Mouse (Mus musculus) retina, postnatal 1 day (tissue): ENCODE measurements around the gene Wipi2.

Source experiments
- DNase-seq: peaks from one replicate; pipeline ENCODE4 v3.0.0-alpha.2; 2012

Wipi2 gene

GRCm38 (mm10) chr5:142637823-142638222 is 10.3 kb downstream of the Wipi2 start:
- no peak for DNase-seq

- DNase-seq: no peak
Observed at GRCm38 (mm10) chr5:142640088-142640487, 12.6 kb downstream of the Wipi2 start.

DNA sequence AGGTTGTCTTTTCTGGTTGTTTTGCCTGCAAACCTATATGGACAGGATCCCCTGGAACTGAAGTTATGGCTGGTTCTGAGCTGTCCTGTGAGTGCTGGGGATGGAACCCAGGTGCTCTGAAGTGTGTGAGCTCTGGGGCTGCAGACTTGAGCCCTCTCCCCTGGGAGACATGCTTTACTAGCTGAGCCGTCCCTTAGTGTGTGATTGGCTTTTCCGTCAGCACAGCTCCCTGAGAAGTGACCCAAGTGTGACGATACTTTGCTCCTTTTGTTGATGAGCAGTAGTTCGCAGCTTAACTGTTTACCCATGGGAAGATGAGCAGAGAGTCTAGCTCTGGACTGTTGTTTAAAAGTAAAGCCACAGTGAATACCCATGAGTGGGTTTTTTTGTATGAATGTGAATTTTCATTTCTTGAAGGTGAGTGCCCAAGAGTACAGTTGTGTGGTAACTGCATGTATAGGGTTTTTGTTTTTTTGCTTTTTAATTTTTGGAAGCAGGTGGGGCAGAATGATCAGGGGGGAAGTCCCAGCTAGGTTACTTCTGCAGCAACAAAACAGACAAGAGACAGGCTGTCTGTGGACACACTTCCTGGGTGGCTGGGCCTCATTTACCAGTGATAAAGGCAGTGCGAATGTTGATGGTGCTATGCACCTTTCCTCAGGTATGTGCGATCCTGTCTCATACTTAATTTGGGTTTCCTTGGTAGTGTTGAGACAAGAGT is 14.0 kb downstream of the Wipi2 start:
- DNase-seq: no peak

DNA sequence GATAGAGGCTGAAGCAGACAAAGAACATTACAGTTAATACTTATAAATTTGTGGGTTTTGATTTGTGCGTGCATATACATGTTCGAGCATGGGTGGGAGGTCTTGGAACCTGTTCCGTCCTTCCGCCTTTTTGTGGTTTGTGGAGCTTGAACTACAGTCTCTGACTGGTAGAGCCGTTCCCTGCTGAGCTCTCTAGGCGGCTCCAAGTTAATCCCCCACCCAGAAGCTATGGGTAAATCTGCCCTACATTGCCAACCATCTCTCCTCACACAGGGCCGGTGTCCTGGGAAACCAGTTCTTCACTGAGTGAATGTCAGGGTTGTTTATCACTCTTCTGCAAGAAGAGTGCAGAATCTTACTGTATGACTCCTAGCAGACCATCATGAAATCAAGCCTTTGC is 20.7 kb downstream of the Wipi2 start:
- no peak for DNase-seq

- no peak for DNase-seq
Observed at GRCm38 (mm10) chr5:142649460-142650050, 22.1 kb downstream of the Wipi2 start.

DNA sequence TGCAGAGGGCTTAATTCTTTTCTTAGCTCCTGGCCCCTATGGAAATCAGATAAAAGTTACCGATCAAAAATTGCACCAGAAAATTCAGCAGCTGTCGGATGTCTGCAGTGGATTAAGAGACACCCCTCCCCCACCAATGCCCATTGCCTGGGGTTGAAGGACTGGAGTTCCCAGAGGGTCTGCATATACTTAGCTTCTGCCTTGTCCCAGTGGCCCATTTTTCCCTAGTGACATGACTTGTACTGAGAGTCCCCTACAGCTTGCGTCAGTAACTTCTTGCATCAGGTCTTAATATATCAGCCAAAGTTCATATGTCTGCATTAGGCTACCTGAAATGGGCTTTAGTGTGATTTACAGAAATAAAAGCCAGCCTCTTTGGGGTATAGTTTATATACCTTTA is 22.9 kb downstream of the Wipi2 start:
- peak; percentile 55 for DNase-seq

DNA sequence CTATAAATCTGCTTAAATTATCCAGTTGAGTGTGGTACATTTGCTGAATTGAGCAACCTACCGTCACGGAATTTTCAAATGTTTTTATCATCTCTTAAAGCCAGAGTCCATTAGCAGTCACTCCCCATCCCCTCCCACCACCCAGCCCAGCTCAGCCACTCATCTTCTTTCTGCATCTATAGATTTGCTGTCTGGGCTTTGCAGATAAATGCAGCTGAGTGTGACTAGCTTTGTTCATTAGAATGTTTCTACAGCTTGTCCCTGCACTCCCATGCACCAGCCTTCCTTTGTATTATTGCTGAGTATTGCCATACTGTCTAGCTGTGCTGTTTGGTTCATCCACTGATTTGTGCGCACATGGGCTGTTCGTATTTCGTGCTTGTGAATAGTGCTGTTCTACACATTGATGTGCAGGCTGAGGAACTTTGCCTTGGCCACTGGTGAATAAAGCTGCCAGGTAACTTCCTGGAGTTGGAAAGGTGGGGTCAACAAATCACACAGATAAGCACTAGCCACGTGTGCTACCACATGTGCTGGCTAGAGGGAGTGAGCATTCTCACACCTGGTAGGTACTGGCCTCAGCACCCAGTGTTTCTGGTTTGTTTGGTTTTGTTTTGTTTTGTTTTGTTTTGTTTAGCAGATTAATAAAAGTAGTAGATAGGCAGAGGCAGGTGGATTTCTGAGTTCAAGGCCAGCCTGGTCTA is 23.4 kb downstream of the Wipi2 start:
- DNase-seq: no peak

GRCm38 (mm10) chr5:142652266-142652665 is 24.8 kb downstream of the Wipi2 start:
- no peak for DNase-seq

DNA sequence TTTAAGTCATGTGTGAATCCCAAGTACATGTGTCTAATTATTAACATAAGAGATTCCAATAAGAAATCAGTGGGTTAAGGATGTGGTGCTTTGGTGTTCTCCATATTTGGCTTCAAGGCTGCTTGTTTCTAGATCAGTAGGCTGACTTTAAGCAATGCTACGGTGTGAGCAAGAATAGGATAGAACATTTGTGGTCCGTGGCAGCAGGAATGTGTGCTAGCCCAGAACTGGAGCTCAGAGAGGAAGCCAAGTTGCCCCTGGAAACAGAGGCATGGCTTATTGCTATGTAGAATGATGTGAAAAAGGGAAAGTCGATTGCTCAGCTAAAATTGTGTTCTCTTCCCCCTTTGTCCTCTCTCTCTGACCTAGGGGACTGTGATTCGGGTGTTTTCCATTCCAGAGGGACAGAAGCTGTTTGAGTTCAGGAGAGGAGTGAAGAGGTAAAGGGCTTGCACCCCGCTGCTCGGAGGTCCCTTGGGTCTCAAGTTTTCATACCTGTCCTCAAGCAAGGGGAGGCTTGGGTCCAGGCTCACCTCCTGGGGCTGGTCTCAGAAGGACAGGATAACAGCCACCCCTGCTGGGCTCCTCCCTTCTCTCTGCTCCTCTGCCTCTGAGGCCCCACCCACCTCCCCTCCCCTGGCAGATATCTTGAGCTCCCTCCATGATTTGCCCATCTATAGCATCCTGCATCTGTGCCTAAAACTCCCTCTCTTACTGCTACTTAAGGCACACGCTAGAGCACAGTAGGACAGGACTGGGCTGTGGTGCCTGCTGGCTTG is 33.3 kb downstream of the Wipi2 start:
- DNase-seq: no peak

- DNase-seq: no peak
Observed at GRCm38 (mm10) chr5:142667921-142668320, 40.4 kb downstream of the Wipi2 start.

- DNase-seq: no peak
Observed at GRCm38 (mm10) chr5:142668556-142669263, 41.2 kb downstream of the Wipi2 start.

DNA sequence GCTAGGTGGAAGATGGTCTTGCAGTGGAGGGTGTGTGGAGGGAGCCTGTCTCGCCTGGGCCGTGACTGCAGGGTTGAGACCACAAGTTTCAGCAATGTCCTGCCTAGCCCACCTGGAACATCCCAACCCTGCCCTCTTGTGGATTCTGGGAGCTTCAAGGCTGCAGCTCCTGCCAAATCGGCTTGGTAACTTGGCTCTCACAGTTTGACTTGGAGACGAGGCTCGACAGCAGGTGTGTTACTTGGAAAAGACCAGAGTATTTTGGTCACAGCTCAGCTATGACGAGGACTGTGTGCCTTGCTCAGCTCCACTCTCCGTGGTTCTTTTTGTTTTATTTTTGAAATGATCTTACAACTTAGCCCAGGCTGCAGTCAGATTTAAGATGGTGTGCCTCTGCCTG is 42.2 kb downstream of the Wipi2 start:
- no peak for DNase-seq

DNA sequence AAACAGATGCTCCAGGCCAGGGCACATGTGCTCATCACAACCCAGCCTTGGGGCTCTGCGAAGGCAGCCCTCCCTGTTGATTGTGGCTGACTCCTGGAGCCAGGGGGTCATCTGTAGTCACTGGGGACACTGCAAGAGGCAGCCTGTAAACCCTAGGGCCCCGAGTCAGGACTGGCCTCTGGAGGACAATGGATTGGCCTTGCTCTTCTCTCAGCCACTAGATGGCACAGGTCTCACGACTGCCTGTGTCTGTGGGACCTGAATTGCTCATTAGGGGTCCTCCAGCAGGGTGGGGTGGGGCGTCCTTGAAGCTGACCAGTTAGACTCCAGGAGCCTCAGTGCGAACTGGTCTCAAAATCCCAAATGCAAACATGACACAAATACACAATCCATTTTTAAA is 45.6 kb downstream of the Wipi2 start:
- DNase-seq: peak; percentile 74

DNA sequence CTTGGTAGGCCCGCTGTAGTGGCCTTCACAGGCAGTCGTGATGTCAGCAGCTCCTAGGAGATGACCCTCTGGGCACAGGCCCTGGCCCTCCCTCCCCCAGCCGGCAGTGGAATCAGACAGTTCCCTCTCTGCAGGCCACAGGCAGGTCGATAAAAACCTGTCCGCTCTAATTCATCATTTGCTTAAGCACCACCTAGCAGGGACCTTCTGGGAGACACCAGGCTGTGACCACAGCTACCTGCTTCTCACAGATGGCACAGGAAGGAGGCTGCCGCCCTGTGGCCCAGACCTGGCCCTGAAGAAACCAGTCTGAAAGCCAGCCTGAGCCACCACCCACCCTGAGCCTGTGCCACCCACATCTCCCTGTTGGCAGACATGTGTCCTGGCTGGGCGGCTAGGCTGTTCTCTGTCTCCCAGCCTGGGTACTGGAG is 50.7 kb downstream of the Wipi2 start:
- peak; percentile 73 for DNase-seq

GRCm38 (mm10) chr5:142679065-142679464 is 51.6 kb downstream of the Wipi2 start:
- no peak for DNase-seq

- DNase-seq: no peak
Observed at GRCm38 (mm10) chr5:142681911-142682310, 54.4 kb downstream of the Wipi2 start.

- DNase-seq: no peak
Observed at GRCm38 (mm10) chr5:142682529-142682928, 55.0 kb downstream of the Wipi2 start.

GRCm38 (mm10) chr5:142688866-142689265 is 61.4 kb downstream of the Wipi2 start:
- DNase-seq: peak; percentile 66

DNA sequence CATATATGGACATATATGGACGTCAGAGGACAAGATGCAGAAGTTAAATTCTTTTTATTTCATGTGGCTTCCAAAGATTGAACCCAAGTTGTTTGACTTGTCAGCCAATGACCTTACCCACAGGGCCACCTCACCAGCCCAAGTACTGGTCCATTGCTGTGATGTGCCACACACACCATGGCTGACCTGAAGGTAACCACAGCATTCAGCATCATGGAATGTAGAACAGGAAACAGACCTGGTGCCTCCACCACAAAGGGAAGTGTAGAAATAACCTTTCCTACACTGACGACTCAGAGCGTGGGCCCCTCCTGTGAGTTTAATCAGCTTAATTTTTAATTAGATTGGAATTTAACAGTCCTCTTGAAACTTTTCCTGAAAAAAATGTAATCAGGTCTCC is 62.8 kb downstream of the Wipi2 start:
- no peak for DNase-seq

DNA sequence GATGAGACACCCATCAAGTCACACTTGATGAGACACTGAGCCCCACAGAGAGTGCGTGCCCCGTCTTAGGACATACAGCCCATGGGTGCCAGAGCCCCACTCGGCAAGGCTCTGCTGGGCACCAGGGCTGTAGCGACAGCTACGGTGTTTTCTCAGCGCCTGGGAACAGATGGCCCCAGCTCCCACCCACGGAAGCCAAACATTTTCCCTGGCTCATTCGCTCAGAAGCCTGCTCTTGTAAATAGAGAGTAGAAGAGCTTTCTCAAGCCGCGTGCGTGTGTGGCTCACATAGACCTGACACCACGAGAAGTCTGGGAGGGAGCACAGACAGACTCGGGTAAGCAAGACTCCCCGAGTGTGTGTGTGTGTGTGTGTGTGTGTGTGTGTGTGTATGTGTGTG is 64.8 kb downstream of the Wipi2 start, which contains the start of gene Slc29a4:
Gene Slc29a4 (plus strand): TSS at position 265 of the 400 bp plus-strand sequence.
- no peak for DNase-seq

DNA sequence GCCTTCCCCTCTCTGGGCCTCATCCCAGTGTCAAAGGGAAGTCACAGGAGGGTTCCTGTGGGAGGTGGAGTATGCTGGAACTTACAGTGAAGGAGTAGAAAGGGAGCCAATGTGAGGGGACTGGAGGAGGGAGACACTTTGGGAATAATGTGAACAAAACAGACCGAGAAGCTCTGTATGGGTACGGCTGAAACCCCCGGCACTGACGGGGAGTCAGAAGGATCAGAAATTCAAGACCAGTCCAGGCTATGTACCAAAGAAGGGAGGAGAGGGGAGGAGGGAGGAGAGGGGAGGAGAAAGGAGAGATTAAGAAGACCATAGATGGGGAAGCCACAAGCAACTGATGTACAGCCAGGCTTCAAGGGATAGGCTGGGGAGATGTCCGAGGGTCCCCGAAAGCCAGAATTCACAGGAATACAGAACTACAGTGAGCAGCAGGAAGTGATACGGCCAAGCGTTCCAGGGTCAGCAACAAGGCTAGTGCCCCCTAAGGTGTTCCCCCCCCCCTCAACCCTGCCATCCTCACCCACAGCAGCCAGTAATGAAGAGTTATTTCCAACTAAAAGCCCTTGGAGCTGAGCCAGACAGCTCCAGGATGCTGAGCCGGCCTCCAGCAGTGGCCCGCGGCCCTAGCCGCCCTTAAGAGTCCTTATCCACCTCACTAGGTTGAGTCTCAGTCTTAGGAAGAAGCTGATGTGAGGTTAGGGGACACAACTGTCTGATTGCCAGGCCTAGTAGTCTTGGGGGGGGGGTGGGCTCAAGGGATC is 65.7 kb downstream of the Wipi2 start:
- DNase-seq: peak; percentile 37
